Mouse (Mus musculus) limb, embryonic 15.5 days (tissue): ENCODE data around the gene Six3. TPM values are rescaled to one million over a fixed set of nuclear protein-coding genes. Genes with fewer than 3 reads are reported as not detected.

Experiments
- ATAC-seq: fragments of 200-750 bp; cut with Nextera tagmentation; 2 replicates; pipeline ENCODE4 v1.8.0; 2017; ENCODE audit warnings: low read depth, moderate TSS enrichment; ENCODE audit not compliant: insufficient number of reproducible peaks, low FRiP score, low TSS enrichment
- H3K27ac ChIP-seq: fragments of 300-500 bp; sonication (generic); 2 replicates; pipeline ENCODE4 v1.5.1; 2015; ENCODE audit warnings: moderate library complexity, mild to moderate bottlenecking, inconsistent platforms
- H3K27me3 ChIP-seq: fragments of 300-500 bp; sonication (generic); 2 replicates; pipeline ENCODE4 v1.6.1; 2015; ENCODE audit warnings: inconsistent platforms
- H3K36me3 ChIP-seq: fragments of 300-500 bp; sonication (generic); 2 replicates; pipeline ENCODE4 v1.6.1; 2015; ENCODE audit warnings: inconsistent platforms
- H3K4me1 ChIP-seq: fragments of 300-500 bp; sonication (generic); 2 replicates; pipeline ENCODE4 v1.6.1; 2015; ENCODE audit warnings: inconsistent platforms
- H3K4me2 ChIP-seq: fragments of 300-500 bp; sonication (generic); 2 replicates; pipeline ENCODE4 v1.6.1; 2015; ENCODE audit warnings: mild to moderate bottlenecking, inconsistent platforms
- H3K4me3 ChIP-seq: fragments of 300-500 bp; sonication (generic); 2 replicates; pipeline ENCODE4 v1.5.1; 2015; ENCODE audit warnings: mild to moderate bottlenecking, inconsistent platforms
- H3K9ac ChIP-seq: fragments of 300-500 bp; sonication (generic); 2 replicates; pipeline ENCODE4 v1.6.1; 2015; ENCODE audit warnings: inconsistent platforms
- H3K9me3 ChIP-seq: fragments of 300-500 bp; sonication (generic); 2 replicates; pipeline ENCODE4 v1.6.1; 2016; ENCODE audit warnings: inconsistent platforms
- WGBS: fragments of 180-500 bp; shearing (Covaris S2); methylation state at CpG from one replicate; pipeline ENCODE4 v1.1.7; 2015; 5-methylcytosine and 5-hydroxymethylcytosine counted together
- polyA plus RNA-seq: library from polyadenylated mRNA; unstranded; fragments of >200 nt; fragmentation: Nextera tagmentation; extraction: Ambion mirVana; gene quantifications from 2 replicates; pipeline ENCODE4 v1.2.1, GENCODE M21; 2015

Gene Six3
- polyA plus RNA-seq, 1 experiment from 2014 or later = not detected

- Histone ChIP-seq H3K4me3 (no peak overlapping the region), H3K9me3 (no peaks in the 10 kb centered on the region), H3K4me2 (no peak overlapping the region), H3K27me3 (peaks cover 48% of the 10 kb centered on the region), H3K9ac (no peak overlapping the region), H3K4me1 (0 out of 2 replicates have a peak, but pooled peaks cover 6% of the 10 kb centered on the region), H3K36me3 (no peaks in the 10 kb centered on the region), H3K27ac (no peak overlapping the region)
- 57% methylated on average over 9 of the region's 9 CpGs for WGBS
- ATAC-seq = no peak
Measured at GRCm38 (mm10) chr17:85599520-85599919, 13.9 kb upstream of the Six3 start.

- no peak overlapping the region for H3K4me3 ChIP-seq
- WGBS = 5% methylated on average over 3 of the region's 3 CpGs
Measured at GRCm38 (mm10) chr17:85606463-85606862, 6.9 kb upstream of the Six3 start.

GRCm38 (mm10) chr17:85607556-85608365 is 5.6 kb upstream of the Six3 start:
- Histone ChIP-seq H3K9ac (no peak overlapping the region), H3K27me3 (peaks cover 86% of the 10 kb centered on the region), H3K4me1 (peaks cover 8% of the 10 kb centered on the region), H3K9me3 (no peaks in the 10 kb centered on the region), H3K4me3 (no peak overlapping the region), H3K27ac (no peak overlapping the region), H3K36me3 (no peaks in the 10 kb centered on the region), H3K4me2 (no peak overlapping the region)
- ATAC-seq = no peak
- 1% methylated on average over 41 of the region's 41 CpGs for WGBS

More at GRCm38 (mm10) chr17:85606463-85606862, 6.9 kb upstream of the Six3 start:
- peaks cover 8% of the 10 kb centered on the region for H3K4me1 ChIP-seq
- H3K36me3 ChIP-seq = no peaks in the 10 kb centered on the region
- no peak overlapping the region for H3K27ac ChIP-seq
- no peak overlapping the region for H3K4me2 ChIP-seq
- H3K9ac ChIP-seq = no peak overlapping the region
- H3K9me3 ChIP-seq = no peaks in the 10 kb centered on the region
- ATAC-seq = no peak
- peaks cover 84% of the 10 kb centered on the region for H3K27me3 ChIP-seq

DNA sequence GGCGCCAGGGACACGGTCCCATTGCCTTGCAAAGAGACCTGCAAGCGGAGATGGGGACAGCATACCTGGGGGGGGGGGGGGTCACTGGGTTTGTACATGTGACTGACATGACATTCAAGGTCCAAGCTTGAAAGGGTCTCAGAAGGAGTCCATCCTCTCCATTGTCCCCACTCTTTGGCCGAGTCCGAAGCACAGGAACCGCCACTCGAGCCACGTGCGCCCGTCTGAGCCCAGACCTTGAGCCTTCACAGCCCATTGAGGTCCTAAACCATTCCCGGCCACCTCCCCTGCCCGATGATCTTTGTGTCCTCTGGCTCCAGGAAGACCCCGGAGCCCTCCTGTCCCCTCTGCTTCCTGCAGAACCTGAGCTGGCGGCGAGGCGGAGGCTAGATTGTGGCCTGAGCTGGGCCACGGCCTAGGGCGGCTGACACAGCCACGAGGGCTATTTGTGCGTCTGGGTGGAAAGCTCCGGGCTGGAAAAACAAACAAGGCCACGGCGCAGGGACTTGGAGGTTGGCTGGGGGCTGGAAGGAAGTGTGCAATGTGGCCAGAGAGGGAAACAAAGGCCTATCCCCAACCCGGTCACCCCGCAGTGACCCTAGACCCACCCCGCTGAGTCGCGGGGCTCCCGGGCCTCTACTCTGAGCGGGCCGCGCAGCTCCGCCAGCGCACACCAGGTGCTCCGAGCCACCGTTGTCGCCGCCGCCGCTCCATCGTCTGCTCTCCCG is 4.9 kb upstream of the Six3 start:
- WGBS = 1% methylated on average over 42 of the region's 42 CpGs
- Histone ChIP-seq H3K4me2 (no peak overlapping the region), H3K27me3 (peaks cover 86% of the 10 kb centered on the region), H3K4me1 (peaks cover 8% of the 10 kb centered on the region), H3K27ac (no peak overlapping the region), H3K9ac (no peak overlapping the region), H3K9me3 (no peaks in the 10 kb centered on the region), H3K4me3 (no peak overlapping the region), H3K36me3 (no peaks in the 10 kb centered on the region)
- no peak for ATAC-seq

- ATAC-seq = no peak
- no peak overlapping the region for H3K4me3 ChIP-seq
Measured at GRCm38 (mm10) chr17:85609094-85609425, 4.3 kb upstream of the Six3 start.

GRCm38 (mm10) chr17:85609621-85610392 is 3.6 kb upstream of the Six3 start:
- 3% methylated on average over 13 of the region's 13 CpGs for WGBS

More at GRCm38 (mm10) chr17:85609094-85609425, 4.3 kb upstream of the Six3 start:
- peaks cover 8% of the 10 kb centered on the region for H3K4me1 ChIP-seq
- no peak overlapping the region for H3K27ac ChIP-seq
- WGBS = 5% methylated on average over 13 of the region's 13 CpGs
- no peak overlapping the region for H3K9ac ChIP-seq
- no peaks in the 10 kb centered on the region for H3K36me3 ChIP-seq
- H3K4me2 ChIP-seq = no peak overlapping the region
- peaks cover 89% of the 10 kb centered on the region for H3K27me3 ChIP-seq
- no peaks in the 10 kb centered on the region for H3K9me3 ChIP-seq

DNA sequence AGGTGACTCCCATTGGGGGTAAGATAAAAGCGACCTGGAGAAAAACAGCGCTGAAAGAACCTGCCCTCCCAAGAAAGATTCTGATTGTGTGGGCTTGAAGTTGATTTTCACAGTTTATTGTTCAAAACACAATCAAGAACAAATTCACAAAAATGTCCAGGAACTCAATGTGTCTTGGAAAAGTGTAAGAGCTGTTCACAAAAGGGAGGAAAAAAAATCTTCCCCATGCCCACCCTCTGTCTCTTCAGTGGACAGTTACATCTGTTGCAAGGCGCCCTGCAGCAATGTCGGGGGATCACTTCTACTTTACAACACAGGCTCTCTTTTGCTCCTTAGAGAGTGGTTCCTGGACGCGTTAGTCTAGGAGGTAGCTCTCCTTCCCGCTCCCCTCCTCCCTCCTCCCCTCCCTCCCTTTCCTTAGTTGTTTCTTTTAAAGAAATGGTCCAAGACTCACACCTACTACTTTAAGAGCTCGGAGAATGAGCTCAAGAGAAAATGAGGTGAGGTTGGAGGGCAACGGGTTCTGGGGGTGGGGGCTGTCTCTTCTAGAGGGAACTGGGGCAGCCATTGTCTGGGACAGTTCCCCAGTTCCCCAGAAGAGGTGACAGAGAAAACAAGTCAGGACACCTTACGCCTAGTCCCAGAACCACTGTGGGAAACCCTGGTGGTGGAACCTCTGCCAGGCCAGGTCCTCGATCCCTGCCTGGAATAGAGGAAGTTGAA is 2.9 kb upstream of the Six3 start:
- H3K9me3 ChIP-seq = no peaks in the 10 kb centered on the region
- no peak overlapping the region for H3K9ac ChIP-seq
- H3K36me3 ChIP-seq = no peaks in the 10 kb centered on the region
- H3K27ac ChIP-seq = no peak overlapping the region
- H3K4me2 ChIP-seq = no peak overlapping the region
- H3K4me3 ChIP-seq = no peak overlapping the region
- H3K4me1 ChIP-seq = peaks cover 20% of the 10 kb centered on the region
- ATAC-seq = no peak
- H3K27me3 ChIP-seq = peaks cover 90% of the 10 kb centered on the region
- 3% methylated on average over 11 of the region's 11 CpGs for WGBS

More at GRCm38 (mm10) chr17:85609621-85610392, 3.6 kb upstream of the Six3 start:
- Histone ChIP-seq H3K27ac (no peak overlapping the region), H3K4me3 (no peak overlapping the region), H3K36me3 (no peaks in the 10 kb centered on the region), H3K27me3 (peaks cover 90% of the 10 kb centered on the region), H3K9ac (no peak overlapping the region), H3K9me3 (no peaks in the 10 kb centered on the region), H3K4me2 (no peak overlapping the region), H3K4me1 (peaks cover 14% of the 10 kb centered on the region)
- no peak for ATAC-seq

- no peak for ATAC-seq
- H3K9ac ChIP-seq = no peak overlapping the region
- H3K4me2 ChIP-seq = no peak overlapping the region
- no peaks in the 10 kb centered on the region for H3K9me3 ChIP-seq
- no peaks in the 10 kb centered on the region for H3K36me3 ChIP-seq
- H3K4me3 ChIP-seq = no peak overlapping the region
- H3K27ac ChIP-seq = no peak overlapping the region
- WGBS = 4% methylated on average over 19 of the region's 19 CpGs
- peaks cover 20% of the 10 kb centered on the region for H3K4me1 ChIP-seq
- H3K27me3 ChIP-seq = peaks cover 95% of the 10 kb centered on the region
Measured at GRCm38 (mm10) chr17:85611521-85612515, 1.6 kb upstream of the Six3 start.

DNA sequence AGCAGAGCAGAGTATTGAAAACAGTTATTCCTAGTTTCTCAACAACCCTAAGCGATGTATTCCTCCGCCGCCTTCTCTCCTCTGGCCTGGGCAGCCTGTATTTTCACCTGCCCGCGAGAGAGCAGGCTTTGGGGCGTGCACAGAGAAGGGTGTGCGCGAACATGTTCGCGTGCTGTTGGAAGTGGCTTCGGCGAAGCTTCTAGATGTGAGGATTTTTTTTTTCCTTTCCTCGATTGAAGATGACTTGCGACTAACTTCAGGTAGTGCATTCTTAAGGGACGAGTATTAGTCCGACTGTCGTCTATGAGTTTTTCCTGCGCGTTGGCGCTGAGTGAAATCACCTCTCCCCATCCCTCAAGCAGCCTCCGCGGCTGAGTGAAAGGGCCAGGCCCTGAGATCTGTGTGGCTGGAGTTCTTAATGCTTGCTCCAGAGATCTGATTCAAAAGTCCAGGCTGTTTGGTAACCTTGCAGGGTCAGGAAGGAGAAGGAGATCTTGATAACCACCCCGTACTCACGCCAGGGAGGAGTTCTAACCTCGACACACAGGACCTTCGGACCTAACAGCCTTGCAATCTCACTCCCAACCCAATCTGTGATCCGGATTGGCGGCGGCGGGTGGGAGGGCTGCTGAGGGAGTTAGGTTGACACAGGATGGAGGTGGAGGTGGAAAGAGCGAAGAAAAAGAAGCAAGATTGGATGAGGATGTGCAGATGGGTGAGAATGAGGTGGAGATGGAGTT is 712 bp upstream of the Six3 start:
- H3K4me3 ChIP-seq = no peak overlapping the region
- peaks cover 99% of the 10 kb centered on the region for H3K27me3 ChIP-seq
- H3K4me2 ChIP-seq = no peak overlapping the region
- WGBS = 1% methylated on average over 31 of the region's 31 CpGs
- no peaks in the 10 kb centered on the region for H3K9me3 ChIP-seq
- H3K27ac ChIP-seq = no peak overlapping the region
- H3K9ac ChIP-seq = no peak overlapping the region
- peaks cover 26% of the 10 kb centered on the region for H3K4me1 ChIP-seq
- H3K36me3 ChIP-seq = no peaks in the 10 kb centered on the region
- ATAC-seq = no peak
